Mouse (Mus musculus): ENCODE data around the gene Mrpl22.

Gene Mrpl22

GRCm38 (mm10) chr11:58171459-58172091 is at the start of gene Mrpl22:
Gene Mrpl22 (plus strand): TSS chr11:58171661.
- WGBS, result under 1% methylated on average over 34 of the region's 34 CpGs

- 94% methylated on average over 2 of the region's 2 CpGs for WGBS
Measured at GRCm38 (mm10) chr11:58123711-58124110, 47.8 kb upstream of the Mrpl22 start.

GRCm38 (mm10) chr11:58125021-58125420 is 46.4 kb upstream of the Mrpl22 start:
- WGBS, result 80% methylated on average over 11 of the region's 11 CpGs

- WGBS, result 47% methylated on average over 7 of the region's 7 CpGs
Measured at GRCm38 (mm10) chr11:58126397-58127160, 44.9 kb upstream of the Mrpl22 start.

- 82% methylated on average over 2 of the region's 2 CpGs for WGBS
Measured at GRCm38 (mm10) chr11:58127544-58127943, 43.9 kb upstream of the Mrpl22 start.

- WGBS, result 94% methylated on average over 6 of the region's 6 CpGs
Measured at GRCm38 (mm10) chr11:58129302-58129843, 42.1 kb upstream of the Mrpl22 start.

GRCm38 (mm10) chr11:58132026-58132425 is 39.4 kb upstream of the Mrpl22 start:
- 97% methylated on average over 3 of the region's 3 CpGs for WGBS

GRCm38 (mm10) chr11:58136677-58137076 is 34.8 kb upstream of the Mrpl22 start:
- 57% methylated on average over 6 of the region's 6 CpGs for WGBS

- 92% methylated on average over 11 of the region's 11 CpGs for WGBS
Measured at GRCm38 (mm10) chr11:58138821-58139220, 32.6 kb upstream of the Mrpl22 start.

GRCm38 (mm10) chr11:58139466-58139865 is 32.0 kb upstream of the Mrpl22 start:
- WGBS, result 84% methylated on average over 3 of the region's 3 CpGs

GRCm38 (mm10) chr11:58143704-58144426 is 27.6 kb upstream of the Mrpl22 start:
- WGBS, result 69% methylated on average over 9 of the region's 9 CpGs

GRCm38 (mm10) chr11:58146241-58146640 is 25.2 kb upstream of the Mrpl22 start:
- 64% methylated on average over 5 of the region's 5 CpGs for WGBS

GRCm38 (mm10) chr11:58155458-58155857 is 16.0 kb upstream of the Mrpl22 start:
- 88% methylated on average over 9 of the region's 9 CpGs for WGBS

- WGBS, result 90% methylated on average over 3 of the region's 3 CpGs
Measured at GRCm38 (mm10) chr11:58156871-58157270, 14.6 kb upstream of the Mrpl22 start.

- 91% methylated on average over 2 of the region's 2 CpGs for WGBS
Measured at GRCm38 (mm10) chr11:58165072-58165471, 6.4 kb upstream of the Mrpl22 start.

- WGBS, result 0% methylated on average over 8 of the region's 8 CpGs
Measured at GRCm38 (mm10) chr11:58167822-58168166, 3.7 kb upstream of the Mrpl22 start.

- under 1% methylated on average over 71 of the region's 71 CpGs for WGBS
Measured at GRCm38 (mm10) chr11:58168167-58168915, 3.1 kb upstream of the Mrpl22 start, which contains the start of gene Gemin5. Gene Gemin5 (minus strand): TSS chr11:58168539.

- WGBS, result 92% methylated on average over 4 of the region's 4 CpGs
Measured at GRCm38 (mm10) chr11:58169666-58170065, 1.8 kb upstream of the Mrpl22 start.

GRCm38 (mm10) chr11:58179563-58179962 is 8.1 kb downstream of the Mrpl22 start:
- WGBS, result 21% methylated on average over 3 of the region's 3 CpGs

GRCm38 (mm10) chr11:58179986-58180385 is 8.5 kb downstream of the Mrpl22 start:
- 90% methylated on average over 6 of the region's 6 CpGs for WGBS

- 89% methylated on average over 7 of the region's 7 CpGs for WGBS
Measured at GRCm38 (mm10) chr11:58180756-58181155, 9.3 kb downstream of the Mrpl22 start.

GRCm38 (mm10) chr11:58183579-58183978 is 12.1 kb downstream of the Mrpl22 start:
- WGBS, result 84% methylated on average over 3 of the region's 3 CpGs

Measured in cerebral cortex, adult 2 months (tissue).